Mouse (Mus musculus) thymus, adult 2 months (tissue): ENCODE measurements around the gene Ephb2.

Source experiments
- CTCF ChIP-seq: fragments of 200-500 bp; IDR thresholded peaks from 2 replicates; pipeline ENCODE4 v1.5.1; 2012; ENCODE audit warnings: mild to moderate bottlenecking, control low read depth, low read length, moderate library complexity, borderline replicate concordance; ENCODE audit not compliant: control insufficient read depth, poor library complexity, insufficient read depth; ENCODE audit errors: extremely low read depth
- POLR2A ChIP-seq: fragments of 200-500 bp; IDR thresholded peaks from 2 replicates; pipeline ENCODE4 v1.6.1; 2012; ENCODE audit warnings: mild to moderate bottlenecking, low read length, control low read depth, moderate library complexity; ENCODE audit not compliant: control insufficient read depth, poor library complexity, insufficient read depth; ENCODE audit errors: extremely low read depth

GRCm38 (mm10) chr4:136708956-136709355 lies 126.8 kb downstream of the Ephb2 start:
- no peak for TF ChIP-seq POLR2A
- no peak for TF ChIP-seq CTCF
